Mouse (Mus musculus): Measurements from ENCODE around the gene Tomm22. TPM values are rescaled to one million over a fixed set of nuclear protein-coding genes. Genes with fewer than 3 reads are reported as not detected.

Gene Tomm22
- polyA plus RNA-seq, 1 experiment from 2014 or later: 225 TPM

DNA sequence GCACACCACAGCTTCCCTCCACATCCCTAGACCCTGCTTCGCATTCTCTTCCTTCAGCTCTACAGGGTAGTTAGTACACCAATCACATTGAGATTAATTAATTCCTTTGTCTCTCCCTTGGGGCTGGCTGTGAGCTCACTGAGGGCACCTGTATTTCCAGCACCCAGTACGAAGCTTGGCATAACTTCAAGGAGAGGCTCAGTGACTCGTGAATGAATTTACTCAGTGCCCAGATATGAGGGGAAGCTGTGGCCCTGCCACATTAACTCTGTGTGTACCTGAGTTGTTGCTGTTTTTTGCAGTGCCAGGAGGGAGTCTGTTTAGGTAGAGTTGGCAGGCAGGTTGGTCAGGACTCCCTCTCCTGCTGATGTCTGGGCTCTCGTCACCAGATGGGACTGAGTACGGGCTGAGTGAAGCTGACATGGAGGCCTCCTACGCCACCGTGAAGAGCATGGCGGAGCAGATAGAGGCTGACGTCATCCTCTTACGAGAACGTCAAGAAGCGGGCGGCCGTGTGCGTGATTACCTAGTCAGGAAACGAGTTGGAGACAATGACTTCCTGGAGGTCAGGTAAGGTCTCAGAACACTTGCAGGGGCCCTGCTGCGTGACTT lies 36.0 kb downstream of the Tomm22 start:
- H3K27me3 ChIP-seq (ENCODE audit: control insufficient read depth, insufficient read depth, low read depth, low read length): no peaks in the 10 kb centered on the region
- no peaks in the 10 kb centered on the region for H3K9me3 ChIP-seq (ENCODE audit: control insufficient read depth, low read length)
- no peak for ATAC-seq (ENCODE audit: low read depth)
- no peak overlapping the region for H3K4me2 ChIP-seq (ENCODE audit: low read depth, low read length)
- H3K4me3 ChIP-seq (ENCODE audit: low read length): no peak overlapping the region
- no peaks in the 10 kb centered on the region for H3K4me1 ChIP-seq (replicated peaks; ENCODE audit: control insufficient read depth, insufficient read depth, low read length)
- WGBS: 71% methylated on average over 17 of the region's 17 CpGs
- H3K36me3 ChIP-seq (ENCODE audit: control insufficient read depth, insufficient read depth, low read length): peaks cover 15% of the 10 kb centered on the region
- H3K9ac ChIP-seq (ENCODE audit: low read length): no peak overlapping the region
- H3K27ac ChIP-seq (ENCODE audit: low read length): no peak overlapping the region

DNA sequence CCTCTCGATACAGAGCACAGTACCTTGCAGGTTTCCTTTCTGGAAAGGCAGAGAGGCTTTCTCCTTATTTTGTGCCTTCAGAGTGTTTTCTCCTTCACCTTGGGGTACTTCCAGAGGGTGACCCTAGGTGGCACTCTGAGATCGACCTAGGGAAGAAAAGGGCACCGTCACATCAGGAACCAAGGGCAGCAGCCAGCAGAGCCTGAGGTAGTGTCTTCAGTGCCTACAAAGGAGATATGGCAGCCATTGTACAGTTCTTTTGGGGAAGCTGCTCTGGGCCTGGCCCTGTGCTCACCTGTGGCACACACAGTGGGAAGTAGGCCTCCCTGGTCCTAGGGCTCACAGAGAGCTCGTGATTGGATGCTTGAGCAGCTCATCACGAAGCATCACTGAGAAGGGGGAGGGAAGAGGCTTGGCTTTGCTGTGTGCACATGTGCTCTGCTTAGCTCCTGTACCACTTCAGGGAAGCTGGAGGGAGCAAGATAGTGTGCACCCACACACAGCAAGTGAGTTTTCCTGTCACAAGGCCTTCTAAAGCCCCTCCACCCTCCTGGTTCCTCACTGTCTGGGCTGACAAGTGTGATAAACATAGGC lies 37.7 kb downstream of the Tomm22 start:
- no peaks in the 10 kb centered on the region for H3K9me3 ChIP-seq (ENCODE audit: control insufficient read depth, low read length)
- no peak for ATAC-seq (ENCODE audit: low read depth)
- 84% methylated on average over 5 of the region's 5 CpGs for WGBS

DNA sequence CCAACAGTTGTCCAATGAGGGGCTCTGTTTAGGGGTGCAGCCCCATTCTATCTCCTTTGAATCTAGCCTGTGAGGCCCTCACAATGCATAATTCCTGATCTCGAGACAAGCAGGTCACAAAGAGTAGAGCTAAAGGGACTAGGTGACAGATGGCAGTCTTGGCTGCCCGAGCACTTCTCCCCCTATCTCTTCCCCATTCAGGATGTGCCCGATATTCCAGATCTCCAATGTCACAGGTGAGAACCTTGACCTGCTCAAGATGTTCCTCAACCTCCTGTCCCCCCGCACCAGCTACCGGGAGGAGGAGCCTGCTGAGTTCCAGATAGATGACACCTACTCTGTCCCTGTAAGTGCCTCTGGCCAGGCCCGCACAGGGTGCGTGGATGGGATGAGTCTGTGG lies 45.0 kb downstream of the Tomm22 start:
- H3K9me3 ChIP-seq (ENCODE audit: control insufficient read depth, low read length): no peaks in the 10 kb centered on the region
- no peak for ATAC-seq (ENCODE audit: low read depth)
- no peak overlapping the region for H3K4me2 ChIP-seq (ENCODE audit: low read depth, low read length)
- WGBS: 83% methylated on average over 7 of the region's 7 CpGs
- no peak overlapping the region for H3K4me3 ChIP-seq (ENCODE audit: low read length)
- no peaks in the 10 kb centered on the region for H3K27me3 ChIP-seq (ENCODE audit: control insufficient read depth, insufficient read depth, low read depth, low read length)
- no peaks in the 10 kb centered on the region for H3K4me1 ChIP-seq (replicated peaks; ENCODE audit: control insufficient read depth, insufficient read depth, low read length)
- H3K9ac ChIP-seq (ENCODE audit: low read length): no peak overlapping the region
- H3K36me3 ChIP-seq (ENCODE audit: control insufficient read depth, insufficient read depth, low read length): peaks cover 56% of the 10 kb centered on the region
- H3K27ac ChIP-seq (ENCODE audit: low read length): no peak overlapping the region

More for the DNA sequence above, 37.7 kb downstream of the Tomm22 start:
- no peak overlapping the region for H3K4me2 ChIP-seq (ENCODE audit: low read depth, low read length)
- no peak overlapping the region for H3K27ac ChIP-seq (ENCODE audit: low read length)
- peaks cover 24% of the 10 kb centered on the region for H3K36me3 ChIP-seq (ENCODE audit: control insufficient read depth, insufficient read depth, low read length)
- H3K4me1 ChIP-seq (replicated peaks; ENCODE audit: control insufficient read depth, insufficient read depth, low read length): no peaks in the 10 kb centered on the region
- H3K9ac ChIP-seq (ENCODE audit: low read length): no peak overlapping the region
- H3K4me3 ChIP-seq (ENCODE audit: low read length): no peak overlapping the region
- H3K27me3 ChIP-seq (ENCODE audit: control insufficient read depth, insufficient read depth, low read depth, low read length): no peaks in the 10 kb centered on the region

DNA sequence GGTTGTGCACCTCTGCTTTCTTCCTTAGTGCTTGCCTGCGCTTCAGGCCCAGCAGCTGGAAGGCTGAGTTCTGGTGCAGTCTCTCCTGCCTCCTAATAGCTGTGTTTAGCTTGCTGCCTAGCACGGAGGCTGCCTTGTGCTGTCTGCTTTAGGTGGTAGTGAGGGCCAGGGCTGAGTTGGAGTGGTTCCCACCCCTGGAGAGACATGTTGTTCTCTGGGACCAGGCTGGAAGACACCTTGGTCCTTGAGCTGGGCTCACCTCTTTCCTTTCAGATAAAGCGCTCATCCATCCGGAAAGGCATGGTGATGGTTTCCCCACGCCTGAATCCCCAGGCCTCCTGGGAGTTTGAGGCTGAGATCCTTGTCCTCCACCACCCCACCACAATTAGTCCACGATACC lies 46.0 kb downstream of the Tomm22 start:
- Histone ChIP-seq H3K36me3 (ENCODE audit: control insufficient read depth, insufficient read depth, low read length) (peaks cover 51% of the 10 kb centered on the region), H3K27me3 (ENCODE audit: control insufficient read depth, insufficient read depth, low read depth, low read length) (no peaks in the 10 kb centered on the region), H3K9me3 (ENCODE audit: control insufficient read depth, low read length) (no peaks in the 10 kb centered on the region), H3K9ac (ENCODE audit: low read length) (no peak overlapping the region), H3K4me3 (ENCODE audit: low read length) (no peak overlapping the region), H3K27ac (ENCODE audit: low read length) (no peak overlapping the region), H3K4me1 (replicated peaks; ENCODE audit: control insufficient read depth, insufficient read depth, low read length) (no peaks in the 10 kb centered on the region), H3K4me2 (ENCODE audit: low read depth, low read length) (no peak overlapping the region)
- no peak for ATAC-seq (ENCODE audit: low read depth)
- 87% methylated on average over 6 of the region's 6 CpGs for WGBS

DNA sequence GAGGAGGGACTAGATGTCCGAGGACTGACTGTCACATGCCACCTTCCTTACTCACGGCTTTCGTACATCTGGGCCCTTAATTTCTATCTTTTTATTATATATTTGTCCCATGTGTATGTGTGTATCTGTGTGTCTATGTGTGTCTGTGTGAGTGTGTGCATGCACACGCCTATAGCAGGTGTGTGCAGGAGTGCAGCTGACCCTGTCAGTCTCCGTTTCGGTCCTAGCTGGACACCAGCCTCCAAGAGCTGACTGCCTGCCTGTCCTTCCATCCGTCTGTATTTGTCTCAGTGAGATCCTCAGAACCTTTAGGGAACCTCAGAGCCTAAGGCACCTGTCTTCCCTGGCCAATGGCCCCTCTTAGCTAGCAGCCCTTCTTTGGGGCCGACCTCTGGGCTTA lies 49.6 kb downstream of the Tomm22 start:
- Histone ChIP-seq H3K4me2 (ENCODE audit: low read depth, low read length) (no peak overlapping the region), H3K27ac (ENCODE audit: low read length) (no peak overlapping the region), H3K4me3 (ENCODE audit: low read length) (no peak overlapping the region), H3K4me1 (replicated peaks; ENCODE audit: control insufficient read depth, insufficient read depth, low read length) (no peaks in the 10 kb centered on the region), H3K9ac (ENCODE audit: low read length) (no peak overlapping the region), H3K9me3 (ENCODE audit: control insufficient read depth, low read length) (no peaks in the 10 kb centered on the region), H3K36me3 (ENCODE audit: control insufficient read depth, insufficient read depth, low read length) (peaks cover 38% of the 10 kb centered on the region), H3K27me3 (ENCODE audit: control insufficient read depth, insufficient read depth, low read depth, low read length) (no peaks in the 10 kb centered on the region)
- 90% methylated on average over 8 of the region's 8 CpGs for WGBS
- ATAC-seq (ENCODE audit: low read depth): no peak

DNA sequence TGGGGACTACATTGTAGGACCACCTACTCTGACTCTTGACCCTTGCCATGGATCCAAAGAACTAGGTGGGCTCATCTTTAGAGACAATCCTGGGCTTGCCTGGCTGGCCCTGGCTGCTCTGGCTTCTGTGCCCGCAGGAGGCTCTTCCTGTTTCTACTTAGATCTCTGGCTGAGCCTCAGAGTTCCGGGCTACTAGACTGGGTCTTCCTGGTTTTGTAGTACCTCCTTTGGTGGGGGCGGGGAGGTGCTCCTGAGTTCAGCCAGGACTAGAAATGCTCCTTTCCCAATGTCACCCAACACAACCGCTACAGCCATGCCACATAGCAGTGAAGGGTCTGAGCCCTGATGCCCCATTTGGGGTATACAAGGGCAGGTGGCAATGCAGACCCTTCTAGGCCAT lies 50.1 kb downstream of the Tomm22 start:
- Histone ChIP-seq H3K4me2 (ENCODE audit: low read depth, low read length) (no peak overlapping the region), H3K9ac (ENCODE audit: low read length) (no peak overlapping the region), H3K27me3 (ENCODE audit: control insufficient read depth, insufficient read depth, low read depth, low read length) (no peaks in the 10 kb centered on the region), H3K27ac (ENCODE audit: low read length) (no peak overlapping the region), H3K4me1 (replicated peaks; ENCODE audit: control insufficient read depth, insufficient read depth, low read length) (no peaks in the 10 kb centered on the region), H3K4me3 (ENCODE audit: low read length) (no peak overlapping the region), H3K36me3 (ENCODE audit: control insufficient read depth, insufficient read depth, low read length) (peaks cover 36% of the 10 kb centered on the region), H3K9me3 (ENCODE audit: control insufficient read depth, low read length) (no peaks in the 10 kb centered on the region)
- ATAC-seq (ENCODE audit: low read depth): no peak
- 88% methylated on average over 4 of the region's 4 CpGs for WGBS

Other genes with a start within 250 kb of the Tomm22 start
- 54.7 and 58.0 TPM in 2 replicates for gene Csnk1e, start 215.3 kb upstream of the Tomm22 start, polyA plus RNA-seq (2015; fragmentation: Nextera tagmentation; extraction: Ambion mirVana)
- not detected in 2 replicates for gene Kcnj4, start 165.6 kb upstream of the Tomm22 start, polyA plus RNA-seq (2015; fragmentation: Nextera tagmentation; extraction: Ambion mirVana)
- 75.3 and 78.6 TPM in 2 replicates for gene Kdelr3, start 154.4 kb upstream of the Tomm22 start, polyA plus RNA-seq (2015; fragmentation: Nextera tagmentation; extraction: Ambion mirVana)
- gene Ddx17, start 124.1 kb upstream of the Tomm22 start, polyA plus RNA-seq (2015; fragmentation: Nextera tagmentation; extraction: Ambion mirVana): 45.0 and 45.3 TPM in 2 replicates
- gene Dmc1, start 65.8 kb upstream of the Tomm22 start, polyA plus RNA-seq (2015; fragmentation: Nextera tagmentation; extraction: Ambion mirVana): 3.2 and 3.3 TPM in 2 replicates
- gene Fam227a, start 11.9 kb upstream of the Tomm22 start, polyA plus RNA-seq (2015; fragmentation: Nextera tagmentation; extraction: Ambion mirVana): 1.4 and 1.8 TPM in 2 replicates
- gene Cby1, start 11.7 kb upstream of the Tomm22 start, polyA plus RNA-seq (2015; fragmentation: Nextera tagmentation; extraction: Ambion mirVana): 72.4 and 73.0 TPM in 2 replicates
- gene Josd1, start 17.1 kb downstream of the Tomm22 start, polyA plus RNA-seq (2015; fragmentation: Nextera tagmentation; extraction: Ambion mirVana): 15.8 and 16.1 TPM in 2 replicates
- gene Gtpbp1, start 20.0 kb downstream of the Tomm22 start, polyA plus RNA-seq (2015; fragmentation: Nextera tagmentation; extraction: Ambion mirVana): 30.1 and 30.4 TPM in 2 replicates
- gene Sun2, start 71.7 kb downstream of the Tomm22 start, polyA plus RNA-seq (2015; fragmentation: Nextera tagmentation; extraction: Ambion mirVana): 7.8 and 8.0 TPM in 2 replicates
- 66.9 and 72.1 TPM in 2 replicates for gene Dnal4, start 107.0 kb downstream of the Tomm22 start, polyA plus RNA-seq (2015; fragmentation: Nextera tagmentation; extraction: Ambion mirVana)
- 2.2 and 2.4 TPM in 2 replicates for gene Nptxr, start 133.9 kb downstream of the Tomm22 start, polyA plus RNA-seq (2015; fragmentation: Nextera tagmentation; extraction: Ambion mirVana)
- gene Npcd, start 163.4 kb downstream of the Tomm22 start, polyA plus RNA-seq (2015; fragmentation: Nextera tagmentation; extraction: Ambion mirVana): 0.39 and 0.60 TPM in 2 replicates
- gene Cbx6, start 163.8 kb downstream of the Tomm22 start, polyA plus RNA-seq (2015; fragmentation: Nextera tagmentation; extraction: Ambion mirVana): 73.5 and 80.7 TPM in 2 replicates
- gene Apobec3, start 220.8 kb downstream of the Tomm22 start, polyA plus RNA-seq (2015; fragmentation: Nextera tagmentation; extraction: Ambion mirVana): 43.2 and 52.8 TPM in 2 replicates

Measured in lung, embryonic 16.5 days (tissue).